Mouse (Mus musculus) liver, adult 2 months (tissue): ENCODE results near the gene Crabp2. TPM values are rescaled to one million over a fixed set of nuclear protein-coding genes. Genes with fewer than 3 reads are reported as not detected.

Experiments
- DNase-seq: peaks from one replicate; pipeline ENCODE4 v3.0.0-alpha.2; 2011; ENCODE audit warnings: low read depth, low spot score; ENCODE audit errors: extremely low read depth
- H3K27ac ChIP-seq: fragments of 200-500 bp; replicated peaks from 2 replicates; pipeline ENCODE4 v1.5.1; 2012; ENCODE audit warnings: low read depth, mild to moderate bottlenecking, control low read depth, inconsistent platforms, low read length; ENCODE audit not compliant: insufficient read depth
- H3K27me3 ChIP-seq: fragments of 200-500 bp; 2 replicates; pipeline ENCODE4 v1.6.1; 2012; ENCODE audit warnings: mild to moderate bottlenecking, moderate library complexity, low read length, inconsistent platforms; ENCODE audit not compliant: control insufficient read depth, insufficient read depth
- H3K36me3 ChIP-seq: fragments of 200-500 bp; 2 replicates; pipeline ENCODE4 v1.6.1; 2012; ENCODE audit warnings: low read length, inconsistent platforms; ENCODE audit not compliant: control insufficient read depth, insufficient read depth
- H3K4me1 ChIP-seq: fragments of 200-500 bp; 2 replicates; pipeline ENCODE4 v1.6.1; 2011; ENCODE audit warnings: low read length; ENCODE audit not compliant: control insufficient read depth, insufficient read depth
- H3K4me3 ChIP-seq: fragments of 200-500 bp; 2 replicates; pipeline ENCODE4 v1.5.1; 2011; ENCODE audit warnings: low read depth, mild to moderate bottlenecking, control low read depth, low read length, moderate library complexity; ENCODE audit not compliant: insufficient read depth
- H3K79me2 ChIP-seq: fragments of 200-500 bp; 2 replicates; pipeline ENCODE4 v1.6.1; 2012; ENCODE audit warnings: inconsistent platforms, mild to moderate bottlenecking, low read length, moderate library complexity; ENCODE audit not compliant: control insufficient read depth, insufficient read depth
- H3K9ac ChIP-seq: fragments of 200-500 bp; 2 replicates; pipeline ENCODE4 v1.6.1; 2012; ENCODE audit warnings: low read depth, mild to moderate bottlenecking, control low read depth, inconsistent platforms, low read length
- CTCF ChIP-seq: fragments of 200-500 bp; IDR thresholded peaks from 2 replicates; pipeline ENCODE4 v1.5.1; 2011; ENCODE audit warnings: low read depth, low read length, control low read depth
- POLR2A ChIP-seq: fragments of 200-500 bp; IDR thresholded peaks from 2 replicates; pipeline ENCODE4 v1.6.1; 2011; ENCODE audit warnings: low read length, control low read depth; ENCODE audit not compliant: insufficient read depth; ENCODE audit errors: extremely low read depth
- WGBS: fragments of 180-500 bp; shearing (Covaris S2); methylation state at CpG from one replicate; pipeline ENCODE4 v1.1.7; 2018; 5-methylcytosine and 5-hydroxymethylcytosine counted together
- polyA plus RNA-seq: library from polyadenylated mRNA; depleted of rRNA; stranded (reverse); fragments of >200 nt; gene quantifications from 2 replicates; pipeline ENCODE4 v1.2.3, GENCODE M21; 2012
- total RNA-seq: library from RNA; depleted of rRNA; stranded (reverse); fragments of >200 nt; gene quantifications from 2 replicates; pipeline ENCODE4 v1.2.3, GENCODE M21; 2014

Gene Crabp2
- total and polyA plus RNA-seq, 2 experiments = not detected

DNA sequence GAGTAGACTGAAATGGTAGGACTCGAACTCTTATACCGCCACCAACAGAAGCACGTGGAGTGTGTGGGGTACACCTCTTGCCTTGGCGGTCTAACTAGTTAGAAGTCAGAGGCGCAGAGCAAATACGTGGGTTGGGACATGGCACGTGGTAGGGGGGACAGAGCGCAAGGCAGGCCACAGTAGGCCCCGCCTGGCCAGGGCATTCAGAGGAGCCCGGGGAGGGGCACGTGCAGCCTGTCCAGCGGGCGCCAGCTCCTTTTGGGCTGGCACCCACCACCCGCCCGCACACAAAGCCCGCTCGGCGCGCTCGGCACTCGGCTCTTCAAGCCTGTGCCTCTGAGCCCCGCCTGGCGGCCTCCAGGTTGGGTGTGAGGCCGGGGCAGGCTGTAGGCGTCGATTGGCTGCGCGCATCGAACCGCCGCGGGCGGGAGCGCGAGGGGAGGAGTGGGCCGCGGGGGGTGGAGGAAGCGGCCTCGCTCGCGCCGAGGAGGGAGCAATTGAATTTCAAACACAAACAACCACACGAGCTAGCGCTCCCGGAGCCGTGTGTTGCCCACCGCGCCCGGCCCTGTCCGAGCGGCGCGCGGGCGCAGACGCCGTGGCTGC, 42.5 kb upstream of the Crabp2 start, which contains the start of gene Hdgf:
Gene Hdgf, plus strand, starts transcription at position 442 of the 606 bp plus-strand sequence.
- Histone ChIP-seq H3K79me2 (peaks cover 30% of the 10 kb centered on the region), H3K27me3 (no peaks in the 10 kb centered on the region), H3K4me3 (peak within 1 kb of the TSS; percentile 96), H3K9ac (peak within 1 kb of the TSS; percentile 97), H3K27ac (peak within 1 kb of the TSS; percentile 98), H3K36me3 (no peaks in the 10 kb centered on the region), H3K4me1 (peaks cover 20% of the 10 kb centered on the region)
- no peak for TF ChIP-seq CTCF
- peak; percentile 56 for TF ChIP-seq POLR2A
- 2% methylated on average over 57 of the region's 57 CpGs for WGBS
- peak; percentile 85 for DNase-seq

DNA sequence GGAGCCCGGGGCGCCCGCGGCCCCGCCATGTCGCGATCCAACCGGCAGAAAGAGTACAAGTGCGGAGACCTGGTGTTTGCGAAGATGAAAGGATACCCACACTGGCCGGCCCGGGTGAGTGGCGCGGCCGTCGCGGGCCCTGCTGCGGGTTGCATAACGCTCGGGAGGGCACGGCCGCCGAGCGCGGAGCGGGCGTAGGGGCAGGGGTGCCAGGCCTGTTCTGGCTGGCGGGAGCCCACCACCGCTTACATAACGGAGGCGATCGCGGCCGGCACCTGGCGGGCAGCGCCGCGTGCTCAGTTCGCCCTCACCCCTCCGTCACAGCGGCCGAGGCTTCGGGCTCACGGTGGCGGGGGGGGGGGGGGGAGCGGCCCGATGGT, 41.9 kb upstream of the Crabp2 start:
- Histone ChIP-seq H3K27me3 (no peaks in the 10 kb centered on the region), H3K79me2 (peaks cover 34% of the 10 kb centered on the region), H3K4me1 (peaks cover 24% of the 10 kb centered on the region), H3K4me3 (peak overlapping the region; percentile 96), H3K9ac (peak overlapping the region; percentile 97), H3K36me3 (no peaks in the 10 kb centered on the region), H3K27ac (peak overlapping the region; percentile 98)
- WGBS = 1% methylated on average over 46 of the region's 47 CpGs
- peak; percentile 24 for DNase-seq
- TF ChIP-seq CTCF (no peak), POLR2A (0 out of 2 replicates have a peak, but pooled peaks have one; percentile 35)

DNA sequence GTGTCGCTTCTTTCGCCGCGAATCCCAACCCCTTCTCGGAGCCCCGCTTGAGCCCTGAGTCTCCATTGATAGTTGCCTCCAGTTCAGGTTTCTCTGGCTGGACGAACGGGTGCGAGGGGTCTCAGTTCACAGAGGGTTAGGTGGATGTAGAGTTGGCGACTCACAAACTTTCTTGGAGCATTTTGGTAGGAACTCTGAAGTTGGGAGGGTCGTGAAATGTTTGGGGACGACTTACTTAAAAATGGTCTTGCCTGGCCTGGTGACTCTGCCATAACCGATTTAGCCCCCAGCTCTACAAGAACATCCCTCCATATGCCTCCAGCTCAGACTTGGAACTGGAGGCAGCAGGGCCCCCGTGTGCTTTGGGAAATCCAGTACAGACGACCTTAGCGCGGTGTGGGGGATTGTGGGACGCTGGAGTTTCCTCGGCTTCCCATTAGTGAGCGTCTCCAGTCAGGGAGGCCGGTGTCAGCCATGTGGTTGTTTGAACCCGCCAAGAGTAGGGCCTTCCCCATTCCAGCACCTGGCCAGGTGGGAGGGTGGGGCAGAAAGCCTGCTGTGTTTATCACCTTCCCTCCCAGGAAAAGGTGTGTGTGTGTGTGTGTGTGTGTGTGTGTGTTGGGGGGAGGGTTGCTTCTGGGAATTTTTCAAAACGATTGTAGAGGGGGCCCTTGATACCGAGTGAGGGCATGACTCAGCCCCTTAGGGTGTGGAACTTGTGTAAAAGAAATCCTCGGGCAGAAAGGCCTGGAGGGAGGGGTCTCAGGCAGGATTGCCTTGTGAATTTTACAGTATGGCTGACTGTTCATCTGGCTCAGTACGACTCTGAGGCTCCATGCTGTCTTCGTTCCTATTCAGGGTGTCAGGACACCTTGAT, 41.2 kb upstream of the Crabp2 start:
- Histone ChIP-seq H3K36me3 (no peaks in the 10 kb centered on the region), H3K27me3 (no peaks in the 10 kb centered on the region), H3K79me2 (peaks cover 37% of the 10 kb centered on the region), H3K9ac (peak overlapping the region; percentile 97), H3K27ac (peak overlapping the region; percentile 98), H3K4me1 (peaks cover 26% of the 10 kb centered on the region), H3K4me3 (peak overlapping the region; percentile 96)
- peak; percentile 44 for DNase-seq
- no peak for TF ChIP-seq POLR2A
- TF ChIP-seq CTCF = no peak
- under 1% methylated on average over 27 of the region's 27 CpGs for WGBS

DNA sequence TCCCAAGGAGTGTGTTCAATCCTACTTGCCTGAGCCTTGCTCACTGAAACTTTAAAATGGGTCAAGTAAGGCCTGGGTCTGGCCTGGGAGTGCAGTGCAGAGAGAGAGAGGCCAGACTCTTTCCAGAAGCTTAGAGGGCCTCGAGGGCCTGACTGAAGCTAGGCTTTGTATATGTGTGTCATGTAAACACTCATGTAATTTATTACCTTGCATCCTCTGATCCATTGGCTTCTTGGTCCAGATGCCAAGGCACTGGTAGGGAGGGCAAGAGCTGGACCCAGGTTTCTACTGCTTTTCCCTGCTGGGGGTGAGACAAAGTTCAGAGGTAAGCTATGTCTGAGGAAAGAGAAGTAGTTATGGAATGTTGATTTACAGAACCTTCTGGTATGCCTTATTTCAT, 40.6 kb upstream of the Crabp2 start:
- H3K4me3 ChIP-seq = peak overlapping the region; percentile 96; the same call in 1 of the 2 replicates
- peaks cover 26% of the 10 kb centered on the region for H3K4me1 ChIP-seq
- H3K27me3 ChIP-seq = no peaks in the 10 kb centered on the region
- H3K9ac ChIP-seq = peak overlapping the region; percentile 97
- peaks cover 38% of the 10 kb centered on the region for H3K79me2 ChIP-seq
- TF ChIP-seq CTCF (no peak), POLR2A (no peak)
- H3K27ac ChIP-seq = peak overlapping the region; percentile 98
- WGBS = 0% methylated on average over 1 of the region's 1 CpGs
- H3K36me3 ChIP-seq = no peaks in the 10 kb centered on the region; the same call in 1 of the 2 replicates
- peak; percentile 58 for DNase-seq

DNA sequence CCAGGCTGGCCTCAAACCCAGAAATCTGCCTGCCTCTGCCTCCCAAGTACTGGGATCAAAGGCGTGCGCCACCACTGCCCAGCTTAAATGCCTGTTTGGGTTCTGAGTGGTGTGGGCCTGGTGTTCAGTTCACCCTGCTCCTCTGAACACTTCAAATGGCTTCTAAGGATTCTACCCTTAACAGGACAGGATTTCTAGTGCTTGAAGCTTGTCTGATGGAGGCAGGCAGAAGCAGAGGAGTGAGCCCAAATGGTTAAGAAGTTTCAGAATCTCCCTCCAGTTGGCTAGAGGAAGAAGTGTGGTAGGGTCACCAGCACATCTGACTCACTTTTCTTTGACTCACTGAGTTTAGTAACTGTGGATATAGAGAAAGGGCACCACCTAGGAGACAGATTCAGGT, 39.1 kb upstream of the Crabp2 start:
- DNase-seq = no peak
- Histone ChIP-seq H3K27ac (peak overlapping the region; percentile 87), H3K27me3 (no peaks in the 10 kb centered on the region)

More for the DNA sequence above, 39.1 kb upstream of the Crabp2 start:
- H3K36me3 ChIP-seq = peaks cover 6% of the 10 kb centered on the region
- H3K79me2 ChIP-seq = peaks cover 41% of the 10 kb centered on the region
- H3K9ac ChIP-seq = no peak overlapping the region; the same call in 1 of the 2 replicates
- peaks cover 26% of the 10 kb centered on the region for H3K4me1 ChIP-seq
- WGBS = 92% methylated on average over 2 of the region's 2 CpGs
- H3K4me3 ChIP-seq = no peak overlapping the region
- TF ChIP-seq POLR2A = no peak
- TF ChIP-seq CTCF = no peak
